Mouse (Mus musculus): ENCODE results near the gene Prrt2.

DNA sequence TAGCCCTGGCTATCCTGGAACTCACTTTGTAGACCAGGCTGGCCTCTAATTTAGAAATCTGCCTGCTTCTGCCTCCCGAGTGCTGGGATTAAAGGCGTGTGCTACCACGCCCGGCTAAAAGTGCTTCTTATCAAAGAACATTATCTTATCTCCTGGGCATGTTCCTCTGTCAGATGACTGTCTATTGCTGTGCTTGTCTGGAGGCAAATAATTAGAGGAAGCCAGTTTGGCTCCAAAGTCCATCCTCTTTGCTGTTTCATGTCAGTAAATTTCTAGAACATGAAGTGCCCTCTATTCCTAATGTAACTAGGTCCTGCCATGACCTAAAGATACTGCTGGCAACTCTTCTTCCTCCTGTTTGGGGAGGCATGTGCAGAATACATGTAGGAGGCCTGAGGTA lies 39.0 kb downstream of the Prrt2 start:
- TF ChIP-seq CTCF (IDR thresholded peaks at IDR 0.05; ENCODE audit: low read depth, low read length) (no peak), POLR2A (IDR thresholded peaks at IDR 0.05; ENCODE audit: borderline replicate concordance, low read depth, low read length) (no peak)
